Mouse (Mus musculus): Measurements from ENCODE around the gene Krtap2-4. TPM values are rescaled to one million over a fixed set of nuclear protein-coding genes. Genes with fewer than 3 reads are reported as not detected.

The Krtap2-4 gene
- total RNA-seq, 2 experiments from 2014 or later = not detected

GRCm38 (mm10) chr11:99590981-99591380, 23.7 kb downstream of the Krtap2-4 start, which contains the start of gene Krtap1-3:
TSS of gene Krtap1-3 (minus strand) at chr11:99591339.
- no peak for ATAC-seq (replicated peaks; ENCODE audit: low FRiP score, low TSS enrichment, poor library complexity, severe bottlenecking)

DNA sequence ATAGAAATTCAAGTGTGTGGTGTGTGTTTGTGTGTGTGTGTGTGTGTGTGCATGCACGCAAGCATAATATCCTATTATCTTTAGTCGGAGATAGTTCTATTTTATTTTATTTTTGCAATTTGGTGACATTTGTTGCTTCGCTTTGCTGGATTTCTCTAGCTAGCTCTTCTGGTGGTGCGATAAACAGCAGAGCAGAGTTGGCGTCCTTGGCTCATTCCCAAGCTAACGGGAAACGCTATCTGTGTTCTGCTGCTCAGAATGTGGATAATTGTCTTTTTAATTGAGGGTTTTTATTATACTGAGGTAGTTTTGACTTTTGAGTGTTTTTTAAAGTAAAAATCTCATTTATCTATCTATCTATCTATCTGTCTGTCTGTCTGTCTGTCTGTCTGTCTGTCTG, 29.6 kb downstream of the Krtap2-4 start:
- ATAC-seq (replicated peaks; ENCODE audit: low FRiP score, low TSS enrichment, poor library complexity, severe bottlenecking) = no peak

- no peak for ATAC-seq (replicated peaks; ENCODE audit: low FRiP score, low TSS enrichment, poor library complexity, severe bottlenecking)
Measured at GRCm38 (mm10) chr11:99583245-99583704, 31.4 kb downstream of the Krtap2-4 start, which contains the start of gene Krtap1-4. TSS of gene Krtap1-4 (minus strand) at chr11:99583654.

- no peak for ATAC-seq (replicated peaks; ENCODE audit: low FRiP score, low TSS enrichment, poor library complexity, severe bottlenecking)
Measured at GRCm38 (mm10) chr11:99581564-99581963, 33.1 kb downstream of the Krtap2-4 start.

DNA sequence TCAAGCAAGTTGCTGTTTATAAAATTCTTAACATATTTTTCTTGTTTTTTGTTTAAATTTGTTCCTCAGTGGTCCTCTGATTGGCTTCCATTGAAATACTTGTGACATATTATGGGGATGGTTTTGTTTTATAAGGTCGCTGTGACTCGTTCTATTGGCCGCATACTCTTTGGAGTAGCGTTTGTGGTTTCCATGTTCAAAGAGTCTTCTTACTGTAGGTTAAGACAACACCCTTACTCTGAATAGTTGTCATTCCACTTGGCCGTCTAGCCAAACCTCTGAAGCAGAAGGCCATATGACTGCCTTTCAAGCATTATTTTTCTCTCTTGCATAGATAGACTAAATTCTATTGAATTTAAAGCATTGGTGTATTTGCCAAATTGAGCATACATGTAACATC, 33.6 kb downstream of the Krtap2-4 start:
- no peak for ATAC-seq (replicated peaks; ENCODE audit: low FRiP score, low TSS enrichment, poor library complexity, severe bottlenecking)

- ATAC-seq (replicated peaks; ENCODE audit: low FRiP score, low TSS enrichment, poor library complexity, severe bottlenecking) = no peak
Measured at GRCm38 (mm10) chr11:99580636-99581035, 34.0 kb downstream of the Krtap2-4 start, which contains the start of gene Krtap1-5. TSS of gene Krtap1-5 (minus strand) at chr11:99581016.

DNA sequence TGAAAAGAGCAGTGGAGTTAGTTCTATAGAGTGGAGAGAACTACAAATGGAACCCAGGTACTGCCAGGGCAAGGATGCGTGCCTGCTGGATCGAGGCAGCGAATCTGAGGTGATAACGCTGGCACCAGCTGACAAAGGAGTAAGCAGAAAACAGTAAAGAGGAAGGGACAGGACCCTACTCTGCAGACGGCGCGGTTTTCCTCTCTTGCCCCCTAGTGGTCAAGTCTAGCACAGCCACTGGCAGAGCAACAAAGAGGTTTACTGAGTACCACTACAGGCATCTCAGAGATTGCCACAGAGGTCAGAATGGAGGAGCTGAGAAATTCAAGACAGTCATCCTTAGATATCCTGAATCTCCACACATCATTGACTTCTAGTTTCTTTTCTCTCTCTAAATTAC, 40.5 kb downstream of the Krtap2-4 start:
- peak; percentile 87 for ATAC-seq (replicated peaks; ENCODE audit: low FRiP score, low TSS enrichment, poor library complexity, severe bottlenecking)

DNA sequence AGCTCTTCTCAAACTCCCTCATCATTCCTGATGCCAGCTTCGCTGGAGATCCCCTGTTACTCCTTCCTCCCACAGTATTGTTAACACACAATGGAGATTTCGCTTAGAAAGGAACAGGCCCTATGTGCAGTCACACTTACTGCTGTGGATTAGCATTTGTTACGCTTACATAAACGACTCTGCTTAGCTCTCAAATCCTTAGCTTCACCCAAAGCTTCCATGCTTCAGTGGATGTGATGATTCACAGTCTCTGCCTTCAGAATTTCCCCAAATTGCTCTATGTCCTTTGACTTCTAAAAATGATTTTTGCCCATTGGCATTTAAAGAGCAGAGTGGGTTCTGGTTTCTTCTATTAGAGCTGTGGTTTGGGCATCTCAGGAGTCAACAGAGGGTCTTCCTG, 41.5 kb downstream of the Krtap2-4 start:
- ATAC-seq (replicated peaks; ENCODE audit: low FRiP score, low TSS enrichment, poor library complexity, severe bottlenecking) = no peak

DNA sequence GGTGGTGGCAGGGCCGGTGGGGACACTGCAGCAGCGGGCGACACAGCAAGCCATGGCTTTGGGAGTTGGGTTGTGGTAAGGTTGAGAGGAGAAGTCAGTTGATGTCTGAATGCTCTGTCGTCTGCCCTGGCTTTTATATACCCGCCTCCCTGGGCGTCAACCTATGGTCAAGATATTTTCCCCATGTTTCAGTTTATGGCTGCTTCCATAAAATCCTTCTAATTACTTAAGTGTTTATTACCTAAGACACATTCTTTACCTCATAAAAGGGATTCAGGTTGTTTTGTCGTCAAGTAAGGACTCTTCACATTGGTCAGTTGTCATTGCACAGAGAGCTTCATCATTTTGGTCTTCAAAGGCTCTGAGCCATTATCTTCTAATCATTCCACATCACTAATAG, 48.1 kb downstream of the Krtap2-4 start, which contains the start of gene Krtap3-1:
Krtap3-1 (minus strand) TSS at position 101 of the 400 bp plus-strand sequence.
- no peak for ATAC-seq (replicated peaks; ENCODE audit: low FRiP score, low TSS enrichment, poor library complexity, severe bottlenecking)

Other genes starting within 250 kb of the Krtap2-4 start
Only the 30 nearest of the 38 such genes appear.
- not detected in 2 replicates for gene Krt12, start 192.6 kb downstream of the Krtap2-4 start, total RNA-seq (2014; fragmentation: Nextera tagmentation)
- not detected in 2 replicates for gene Krt12, start 192.6 kb downstream of the Krtap2-4 start, total RNA-seq (2017)
- gene Krt20, start 176.7 kb downstream of the Krtap2-4 start, total RNA-seq (2014; fragmentation: Nextera tagmentation) = not detected in 2 replicates
- not detected in 2 replicates for gene Krt20, start 176.7 kb downstream of the Krtap2-4 start, total RNA-seq (2017)
- gene Krt23, start 121.7 kb downstream of the Krtap2-4 start, total RNA-seq (2014; fragmentation: Nextera tagmentation) = not detected in 2 replicates
- gene Krt23, start 121.7 kb downstream of the Krtap2-4 start, total RNA-seq (2017) = not detected in 2 replicates
- not detected in 2 replicates for gene Krt39, start 93.5 kb downstream of the Krtap2-4 start, total RNA-seq (2014; fragmentation: Nextera tagmentation)
- not detected in 2 replicates for gene Krt39, start 93.5 kb downstream of the Krtap2-4 start, total RNA-seq (2017)
- gene Krt40, start 71.7 kb downstream of the Krtap2-4 start, total RNA-seq (2014; fragmentation: Nextera tagmentation) = not detected in 2 replicates
- not detected in 2 replicates for gene Krt40, start 71.7 kb downstream of the Krtap2-4 start, total RNA-seq (2017)
- gene Krtap3-3, start 64.0 kb downstream of the Krtap2-4 start, total RNA-seq (2014; fragmentation: Nextera tagmentation) = not detected in 2 replicates
- not detected in 2 replicates for gene Krtap3-3, start 64.0 kb downstream of the Krtap2-4 start, total RNA-seq (2017)
- not detected in 2 replicates for gene Krtap3-2, start 58.0 kb downstream of the Krtap2-4 start, total RNA-seq (2014; fragmentation: Nextera tagmentation)
- not detected in 2 replicates for gene Krtap3-2, start 58.0 kb downstream of the Krtap2-4 start, total RNA-seq (2017)
- gene Gm11939, start 55.4 kb downstream of the Krtap2-4 start, total RNA-seq (2014; fragmentation: Nextera tagmentation) = not detected in 2 replicates
- not detected in 2 replicates for gene Gm11939, start 55.4 kb downstream of the Krtap2-4 start, total RNA-seq (2017)
- not detected in 2 replicates for gene Krtap3-1, start 48.2 kb downstream of the Krtap2-4 start, total RNA-seq (2014; fragmentation: Nextera tagmentation)
- not detected in 2 replicates for gene Krtap3-1, start 48.2 kb downstream of the Krtap2-4 start, total RNA-seq (2017)
- gene Krtap1-5, start 33.8 kb downstream of the Krtap2-4 start, total RNA-seq (2014; fragmentation: Nextera tagmentation) = not detected in 2 replicates
- not detected in 2 replicates for gene Krtap1-5, start 33.8 kb downstream of the Krtap2-4 start, total RNA-seq (2017)
- not detected in 2 replicates for gene Krtap1-4, start 31.2 kb downstream of the Krtap2-4 start, total RNA-seq (2014; fragmentation: Nextera tagmentation)
- gene Krtap1-4, start 31.2 kb downstream of the Krtap2-4 start, total RNA-seq (2017) = not detected in 2 replicates
- gene Krtap1-3, start 23.5 kb downstream of the Krtap2-4 start, total RNA-seq (2014; fragmentation: Nextera tagmentation) = not detected in 2 replicates
- gene Krtap1-3, start 23.5 kb downstream of the Krtap2-4 start, total RNA-seq (2017) = not detected in 2 replicates
- not detected in 2 replicates for gene Krtap9-3, start 16.7 kb downstream of the Krtap2-4 start, total RNA-seq (2014; fragmentation: Nextera tagmentation)
- not detected in 2 replicates for gene Krtap9-3, start 16.7 kb downstream of the Krtap2-4 start, total RNA-seq (2017)
- not detected in 2 replicates for gene Gm11938, start 11.5 kb downstream of the Krtap2-4 start, total RNA-seq (2014; fragmentation: Nextera tagmentation)
- not detected in 2 replicates for gene Gm11938, start 11.5 kb downstream of the Krtap2-4 start, total RNA-seq (2017)
- gene Gm11937, start 4.7 kb downstream of the Krtap2-4 start, total RNA-seq (2014; fragmentation: Nextera tagmentation) = not detected in 2 replicates
- not detected in 2 replicates for gene Gm11937, start 4.7 kb downstream of the Krtap2-4 start, total RNA-seq (2017)
- gene Gm11562, start 5.6 kb upstream of the Krtap2-4 start, total RNA-seq (2014; fragmentation: Nextera tagmentation) = not detected in 2 replicates
- gene Gm11562, start 5.6 kb upstream of the Krtap2-4 start, total RNA-seq (2017) = not detected in 2 replicates
- not detected in 2 replicates for gene Krtap4-1, start 13.4 kb upstream of the Krtap2-4 start, total RNA-seq (2014; fragmentation: Nextera tagmentation)
- not detected in 2 replicates for gene Krtap4-1, start 13.4 kb upstream of the Krtap2-4 start, total RNA-seq (2017)
- gene Krtap4-2, start 20.2 kb upstream of the Krtap2-4 start, total RNA-seq (2014; fragmentation: Nextera tagmentation) = not detected in 2 replicates
- not detected in 2 replicates for gene Krtap4-2, start 20.2 kb upstream of the Krtap2-4 start, total RNA-seq (2017)
- not detected in 2 replicates for gene Krtap4-7, start 29.2 kb upstream of the Krtap2-4 start, total RNA-seq (2014; fragmentation: Nextera tagmentation)
- not detected in 2 replicates for gene Krtap4-7, start 29.2 kb upstream of the Krtap2-4 start, total RNA-seq (2017)
- not detected in 2 replicates for gene Gm11555, start 35.4 kb upstream of the Krtap2-4 start, total RNA-seq (2014; fragmentation: Nextera tagmentation)
- not detected in 2 replicates for gene Gm11555, start 35.4 kb upstream of the Krtap2-4 start, total RNA-seq (2017)
- not detected in 2 replicates for gene Gm11563, start 44.1 kb upstream of the Krtap2-4 start, total RNA-seq (2014; fragmentation: Nextera tagmentation)
- not detected in 2 replicates for gene Gm11563, start 44.1 kb upstream of the Krtap2-4 start, total RNA-seq (2017)
- gene Krtap4-6, start 51.1 kb upstream of the Krtap2-4 start, total RNA-seq (2014; fragmentation: Nextera tagmentation) = not detected in 2 replicates
- not detected in 2 replicates for gene Krtap4-6, start 51.1 kb upstream of the Krtap2-4 start, total RNA-seq (2017)
- gene Gm14190, start 75.9 kb upstream of the Krtap2-4 start, total RNA-seq (2014; fragmentation: Nextera tagmentation) = not detected in 2 replicates
- gene Gm14190, start 75.9 kb upstream of the Krtap2-4 start, total RNA-seq (2017) = not detected in 2 replicates
- not detected in 2 replicates for gene Gm14180, start 119.4 kb upstream of the Krtap2-4 start, total RNA-seq (2014; fragmentation: Nextera tagmentation)
- not detected in 2 replicates for gene Gm14180, start 119.4 kb upstream of the Krtap2-4 start, total RNA-seq (2017)
- gene Gm11595, start 158.1 kb upstream of the Krtap2-4 start, total RNA-seq (2014; fragmentation: Nextera tagmentation) = not detected in 2 replicates
- not detected in 2 replicates for gene Gm11595, start 158.1 kb upstream of the Krtap2-4 start, total RNA-seq (2017)
- gene Krtap4-8, start 165.9 kb upstream of the Krtap2-4 start, total RNA-seq (2014; fragmentation: Nextera tagmentation) = not detected in 2 replicates
- gene Krtap4-8, start 165.9 kb upstream of the Krtap2-4 start, total RNA-seq (2017) = not detected in 2 replicates
- gene Krtap4-9, start 170.4 kb upstream of the Krtap2-4 start, total RNA-seq (2014; fragmentation: Nextera tagmentation) = not detected in 2 replicates
- not detected in 2 replicates for gene Krtap4-9, start 170.4 kb upstream of the Krtap2-4 start, total RNA-seq (2017)
- gene Gm11596, start 178.6 kb upstream of the Krtap2-4 start, total RNA-seq (2014; fragmentation: Nextera tagmentation) = not detected in 2 replicates
- not detected in 2 replicates for gene Gm11596, start 178.6 kb upstream of the Krtap2-4 start, total RNA-seq (2017)
- gene Gm11569, start 184.1 kb upstream of the Krtap2-4 start, total RNA-seq (2014; fragmentation: Nextera tagmentation) = not detected in 2 replicates
- not detected in 2 replicates for gene Gm11569, start 184.1 kb upstream of the Krtap2-4 start, total RNA-seq (2017)
- not detected in 2 replicates for gene Gm11554, start 189.6 kb upstream of the Krtap2-4 start, total RNA-seq (2014; fragmentation: Nextera tagmentation)
- gene Gm11554, start 189.6 kb upstream of the Krtap2-4 start, total RNA-seq (2017) = not detected in 2 replicates